Mouse (Mus musculus) limb, embryonic 15.5 days (tissue): Measurements from ENCODE around the gene Tmem136. TPM values are rescaled to one million over a fixed set of nuclear protein-coding genes. Genes with fewer than 3 reads are reported as not detected.
A peak's percentile ranks its signal among the peaks of the same experiment; 100 is the strongest.

Experiments
- ATAC-seq: fragments of 200-750 bp; cut with Nextera tagmentation; 2 replicates; pipeline ENCODE4 v1.8.0; 2017; ENCODE audit warnings: low read depth, moderate TSS enrichment; ENCODE audit not compliant: insufficient number of reproducible peaks, low FRiP score, low TSS enrichment
- H3K27ac ChIP-seq: fragments of 300-500 bp; sonication (generic); 2 replicates; pipeline ENCODE4 v1.5.1; 2015; ENCODE audit warnings: moderate library complexity, mild to moderate bottlenecking, inconsistent platforms
- H3K27me3 ChIP-seq: fragments of 300-500 bp; sonication (generic); 2 replicates; pipeline ENCODE4 v1.6.1; 2015; ENCODE audit warnings: inconsistent platforms
- H3K36me3 ChIP-seq: fragments of 300-500 bp; sonication (generic); 2 replicates; pipeline ENCODE4 v1.6.1; 2015; ENCODE audit warnings: inconsistent platforms
- H3K4me1 ChIP-seq: fragments of 300-500 bp; sonication (generic); 2 replicates; pipeline ENCODE4 v1.6.1; 2015; ENCODE audit warnings: inconsistent platforms
- H3K4me2 ChIP-seq: fragments of 300-500 bp; sonication (generic); 2 replicates; pipeline ENCODE4 v1.6.1; 2015; ENCODE audit warnings: mild to moderate bottlenecking, inconsistent platforms
- H3K4me3 ChIP-seq: fragments of 300-500 bp; sonication (generic); 2 replicates; pipeline ENCODE4 v1.5.1; 2015; ENCODE audit warnings: mild to moderate bottlenecking, inconsistent platforms
- H3K9ac ChIP-seq: fragments of 300-500 bp; sonication (generic); 2 replicates; pipeline ENCODE4 v1.6.1; 2015; ENCODE audit warnings: inconsistent platforms
- H3K9me3 ChIP-seq: fragments of 300-500 bp; sonication (generic); 2 replicates; pipeline ENCODE4 v1.6.1; 2016; ENCODE audit warnings: inconsistent platforms
- WGBS: fragments of 180-500 bp; shearing (Covaris S2); methylation state at CpG from one replicate; pipeline ENCODE4 v1.1.7; 2015; 5-methylcytosine and 5-hydroxymethylcytosine counted together
- polyA plus RNA-seq: library from polyadenylated mRNA; unstranded; fragments of >200 nt; fragmentation: Nextera tagmentation; extraction: Ambion mirVana; gene quantifications from 2 replicates; pipeline ENCODE4 v1.2.1, GENCODE M21; 2015

The Tmem136 gene
- polyA plus RNA-seq, 1 experiment from 2014 or later, result 5.0 TPM

GRCm38 (mm10) chr9:43107187-43107517 lies 9.2 kb downstream of the Tmem136 start, which contains the start of gene Arhgef12:
Gene Arhgef12 (minus strand): TSS chr9:43107239.
- peak within 1 kb of the TSS; percentile 89 for H3K4me3 ChIP-seq
- peak within 1 kb of the TSS; percentile 81 for H3K4me2 ChIP-seq
- H3K4me1 ChIP-seq, result peaks cover 26% of the 10 kb centered on the region
- 19% methylated on average over 10 of the region's 10 CpGs for WGBS
- no peak for ATAC-seq
- peaks cover 10% of the 10 kb centered on the region for H3K36me3 ChIP-seq
- H3K27me3 ChIP-seq, result no peaks in the 10 kb centered on the region
- no peaks in the 10 kb centered on the region for H3K9me3 ChIP-seq
- H3K27ac ChIP-seq, result peak within 1 kb of the TSS; percentile 96
- H3K9ac ChIP-seq, result peak within 1 kb of the TSS; percentile 90

- no peak for ATAC-seq
- Histone ChIP-seq H3K4me2 (peak overlapping the region; percentile 81), H3K27me3 (no peaks in the 10 kb centered on the region), H3K36me3 (peaks cover 10% of the 10 kb centered on the region), H3K4me1 (peaks cover 26% of the 10 kb centered on the region), H3K4me3 (peak overlapping the region; percentile 89), H3K9ac (peak overlapping the region; percentile 90), H3K27ac (peak overlapping the region; percentile 96), H3K9me3 (no peaks in the 10 kb centered on the region)
- WGBS, result 10% methylated on average over 22 of the region's 22 CpGs
Observed at GRCm38 (mm10) chr9:43106426-43107186, 9.8 kb downstream of the Tmem136 start.

DNA sequence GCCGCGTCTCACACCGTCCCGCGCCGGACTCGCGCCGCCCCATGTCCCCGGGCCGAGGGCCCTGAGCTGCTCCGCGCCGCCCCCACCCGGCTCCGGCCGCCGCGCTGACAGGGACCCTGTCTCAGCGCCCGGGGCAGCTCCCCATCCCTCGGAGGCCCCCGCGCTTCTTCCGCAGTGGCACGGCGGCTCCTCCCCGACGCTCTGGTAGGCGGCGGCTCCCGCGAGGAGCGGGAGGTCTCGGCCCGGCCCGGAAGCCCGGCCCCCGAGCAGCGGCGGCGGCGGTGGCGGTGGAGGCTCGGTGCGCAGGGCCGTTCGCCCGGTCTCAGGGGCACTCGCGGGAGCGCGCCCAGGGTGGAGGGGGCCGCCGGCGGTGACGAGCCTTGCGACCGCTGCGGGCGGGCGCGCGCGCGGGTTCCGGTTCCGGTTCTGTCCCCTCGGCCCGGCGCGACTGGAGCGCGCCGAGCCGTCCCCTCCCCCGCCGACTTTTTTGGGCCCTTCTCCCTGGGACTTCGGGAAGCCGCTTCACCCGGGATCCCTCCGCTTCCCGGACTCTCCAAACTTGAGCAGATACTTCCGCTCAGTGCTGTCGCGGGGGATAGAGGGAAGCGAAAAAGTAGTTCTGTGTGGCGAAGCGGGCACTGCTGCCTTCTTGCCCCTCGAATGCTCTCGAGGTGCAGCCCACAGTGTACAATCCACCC lies 10.6 kb downstream of the Tmem136 start:
- Histone ChIP-seq H3K27me3 (no peaks in the 10 kb centered on the region), H3K9ac (peak overlapping the region; percentile 90), H3K4me1 (peaks cover 26% of the 10 kb centered on the region), H3K36me3 (peaks cover 4% of the 10 kb centered on the region), H3K27ac (peak overlapping the region; percentile 96), H3K4me2 (peak overlapping the region; percentile 81), H3K4me3 (peak overlapping the region; percentile 89), H3K9me3 (no peaks in the 10 kb centered on the region)
- ATAC-seq, result peak; percentile 88
- under 1% methylated on average over 78 of the region's 91 CpGs for WGBS

- H3K4me3 ChIP-seq, result peak overlapping the region; percentile 89
- peaks cover 26% of the 10 kb centered on the region for H3K4me1 ChIP-seq
- peak overlapping the region; percentile 81 for H3K4me2 ChIP-seq
- WGBS, result under 1% methylated on average over 39 of the region's 40 CpGs
- no peak for ATAC-seq
- H3K9ac ChIP-seq, result peak overlapping the region; percentile 90
- no peaks in the 10 kb centered on the region for H3K27me3 ChIP-seq
- H3K9me3 ChIP-seq, result no peaks in the 10 kb centered on the region
- no peaks in the 10 kb centered on the region; the same call in 1 of the 2 replicates for H3K36me3 ChIP-seq
- H3K27ac ChIP-seq, result peak overlapping the region; percentile 96
Observed at GRCm38 (mm10) chr9:43104873-43105663, 11.3 kb downstream of the Tmem136 start.

DNA sequence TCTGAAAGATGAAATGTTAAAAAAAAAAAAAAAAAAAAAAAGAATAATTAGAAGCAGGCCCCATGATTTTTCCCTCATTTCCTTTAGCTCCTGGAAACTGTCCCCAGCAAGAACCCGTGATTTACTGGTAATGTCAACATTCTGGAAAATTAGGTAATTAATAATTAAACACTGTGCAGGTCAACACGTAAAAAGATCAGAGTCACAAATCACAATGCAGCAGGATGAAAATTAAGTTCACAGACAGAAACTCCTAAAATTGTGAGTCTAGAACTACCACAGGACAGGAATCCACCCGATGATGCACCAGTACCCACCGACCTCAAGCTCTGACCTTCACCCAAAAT lies 11.9 kb downstream of the Tmem136 start:
- Histone ChIP-seq H3K9ac (0 out of 2 replicates have a peak overlapping the region, but pooled peaks have one; percentile 90), H3K4me2 (peak overlapping the region; percentile 81), H3K27ac (peak overlapping the region; percentile 96; the same call in 1 of the 2 replicates), H3K27me3 (no peaks in the 10 kb centered on the region), H3K4me3 (peak overlapping the region; percentile 89), H3K36me3 (no peaks in the 10 kb centered on the region), H3K9me3 (no peaks in the 10 kb centered on the region), H3K4me1 (peaks cover 26% of the 10 kb centered on the region)
- under 1% methylated on average over 4 of the region's 4 CpGs for WGBS
- ATAC-seq, result no peak

- WGBS, result 22% methylated on average over 4 of the region's 4 CpGs
- Histone ChIP-seq H3K27me3 (no peaks in the 10 kb centered on the region), H3K4me3 (peak overlapping the region; percentile 89), H3K4me1 (peaks cover 28% of the 10 kb centered on the region), H3K36me3 (no peaks in the 10 kb centered on the region), H3K27ac (no peak overlapping the region), H3K9me3 (no peaks in the 10 kb centered on the region), H3K4me2 (peak overlapping the region; percentile 81), H3K9ac (no peak overlapping the region)
- no peak for ATAC-seq
Observed at GRCm38 (mm10) chr9:43103675-43104299, 12.6 kb downstream of the Tmem136 start.

DNA sequence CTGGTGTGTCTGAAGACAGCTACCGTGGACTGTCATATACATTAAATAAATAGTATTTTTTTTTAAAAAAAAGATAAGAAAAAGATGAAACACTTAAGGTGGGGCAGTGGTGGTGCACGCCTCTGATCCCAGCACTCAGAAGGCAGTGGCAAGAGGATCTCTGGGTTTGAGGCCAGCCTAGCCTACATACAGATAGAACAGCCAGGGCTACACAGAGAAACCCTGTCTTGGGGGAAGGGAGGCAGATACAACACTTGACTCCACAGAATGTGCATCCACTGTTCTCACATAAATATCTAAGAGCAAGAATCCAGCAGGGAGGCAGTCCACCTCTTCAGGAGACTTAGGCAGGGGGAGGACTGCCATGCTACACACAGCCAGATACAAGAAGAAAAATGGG lies 13.4 kb downstream of the Tmem136 start:
- Histone ChIP-seq H3K27ac (no peak overlapping the region), H3K4me2 (peak overlapping the region; percentile 81), H3K4me3 (peak overlapping the region; percentile 15; the same call in 1 of the 2 replicates), H3K27me3 (no peaks in the 10 kb centered on the region), H3K9me3 (no peaks in the 10 kb centered on the region), H3K4me1 (peaks cover 29% of the 10 kb centered on the region), H3K9ac (no peak overlapping the region), H3K36me3 (no peaks in the 10 kb centered on the region)
- ATAC-seq, result no peak
- 93% methylated on average over 2 of the region's 2 CpGs for WGBS

DNA sequence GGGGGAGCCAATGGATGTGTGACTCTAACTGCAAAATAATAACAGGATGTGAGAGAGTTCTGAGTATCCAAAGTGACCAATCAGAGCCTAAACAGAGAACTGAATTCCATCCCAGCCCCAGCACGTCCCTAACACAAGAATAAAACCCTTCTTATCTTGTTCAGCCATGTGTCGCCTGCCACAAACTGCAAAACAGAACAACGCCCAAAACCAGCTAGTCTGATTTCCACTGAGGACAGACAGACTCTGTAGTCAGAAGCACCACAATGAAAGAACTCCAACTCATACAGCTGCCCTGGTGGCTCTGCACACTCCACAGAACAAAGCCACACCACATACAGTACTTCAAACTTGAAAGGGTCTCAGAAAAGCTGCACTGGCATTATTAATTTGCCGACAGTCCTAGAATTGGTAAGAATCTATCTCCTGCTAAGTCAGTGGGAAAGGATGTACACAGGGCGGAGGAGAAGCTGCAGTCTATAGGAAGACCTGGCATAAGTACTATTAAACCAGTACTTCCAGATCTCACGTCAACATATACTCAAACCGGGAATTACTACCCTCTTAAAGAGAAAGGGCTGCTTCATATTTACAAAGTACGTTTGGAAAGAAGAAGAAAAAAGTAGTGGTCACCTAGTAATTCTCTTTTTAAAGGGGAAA lies 14.3 kb downstream of the Tmem136 start:
- WGBS, result 66% methylated on average over 8 of the region's 8 CpGs
- Histone ChIP-seq H3K36me3 (no peaks in the 10 kb centered on the region), H3K9me3 (no peaks in the 10 kb centered on the region), H3K27me3 (no peaks in the 10 kb centered on the region), H3K27ac (no peak overlapping the region), H3K4me1 (peaks cover 26% of the 10 kb centered on the region), H3K9ac (no peak overlapping the region), H3K4me3 (no peak overlapping the region; the same call in 1 of the 2 replicates), H3K4me2 (no peak overlapping the region; the same call in 1 of the 2 replicates)
- ATAC-seq, result no peak

- Histone ChIP-seq H3K27me3 (no peaks in the 10 kb centered on the region), H3K27ac (no peak overlapping the region), H3K9me3 (no peaks in the 10 kb centered on the region), H3K4me2 (no peak overlapping the region), H3K4me1 (peaks cover 23% of the 10 kb centered on the region), H3K9ac (no peak overlapping the region), H3K4me3 (no peak overlapping the region), H3K36me3 (no peaks in the 10 kb centered on the region)
- ATAC-seq, result no peak
- WGBS, result 55% methylated on average over 4 of the region's 4 CpGs
Observed at GRCm38 (mm10) chr9:43098922-43099321, 17.4 kb downstream of the Tmem136 start.

DNA sequence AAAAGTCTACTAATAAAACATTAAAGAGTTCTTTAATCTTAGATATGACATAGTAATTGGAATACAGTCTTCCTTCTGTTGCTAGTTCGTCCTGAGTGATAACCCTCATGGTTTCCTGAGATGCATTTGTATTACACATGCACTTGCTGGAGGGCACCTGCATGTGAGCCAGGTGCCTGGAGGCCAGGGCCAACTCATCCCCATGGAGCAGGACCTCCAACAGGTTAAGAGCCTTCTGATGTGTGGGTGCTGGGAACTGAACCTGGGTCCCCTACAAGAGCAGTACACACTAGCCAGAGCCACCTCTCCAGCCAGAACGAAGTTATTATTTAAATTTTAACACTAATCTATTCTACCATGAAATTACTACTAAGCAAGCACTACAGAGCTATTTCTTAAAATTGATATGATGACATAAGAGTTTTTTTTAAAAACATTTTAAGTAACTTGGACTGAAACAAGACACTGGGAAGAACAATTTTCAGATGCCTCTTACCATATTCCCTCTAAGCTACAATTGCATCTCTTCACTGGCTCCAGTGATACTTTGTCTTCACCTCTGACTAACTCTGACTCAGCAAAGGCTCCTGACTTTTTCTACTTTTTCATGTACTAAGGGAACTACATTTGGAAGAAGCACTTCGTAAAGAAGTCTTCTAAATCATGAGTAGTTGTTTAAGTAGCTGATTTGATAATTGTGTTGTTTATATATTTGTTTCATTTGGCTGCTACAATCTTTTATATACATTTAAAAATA lies 18.4 kb downstream of the Tmem136 start:
- H3K9me3 ChIP-seq, result no peaks in the 10 kb centered on the region
- H3K27ac ChIP-seq, result no peak overlapping the region

More for the DNA sequence above, 18.4 kb downstream of the Tmem136 start:
- Histone ChIP-seq H3K9ac (no peak overlapping the region), H3K4me3 (no peak overlapping the region), H3K4me1 (peaks cover 15% of the 10 kb centered on the region), H3K27me3 (no peaks in the 10 kb centered on the region), H3K4me2 (no peak overlapping the region), H3K36me3 (no peaks in the 10 kb centered on the region)
- 92% methylated on average over 3 of the region's 3 CpGs for WGBS
- ATAC-seq, result no peak
